Mouse (Mus musculus) intestine, postnatal 0 days (tissue): ENCODE data around the gene Zhx3. TPM values are rescaled to one million over a fixed set of nuclear protein-coding genes. Genes with fewer than 3 reads are reported as not detected.

Experiments used
- ATAC-seq: fragments of 200-750 bp; cut with Nextera tagmentation; 2 replicates; pipeline ENCODE4 v1.8.0; 2017; ENCODE audit warnings: mild to moderate bottlenecking, moderate TSS enrichment, moderate library complexity
- H3K27ac ChIP-seq: fragments of 300-500 bp; sonication (generic); 2 replicates; pipeline ENCODE4 v1.5.1; 2014; ENCODE audit warnings: mild to moderate bottlenecking, low read depth, low read length, moderate library complexity
- H3K27me3 ChIP-seq: fragments of 300-500 bp; sonication (generic); replicated peaks from 2 replicates; pipeline ENCODE4 v1.6.1; 2014; ENCODE audit warnings: low read length, mixed read lengths; ENCODE audit not compliant: control insufficient read depth, insufficient read depth
- H3K36me3 ChIP-seq: fragments of 300-500 bp; sonication (generic); 2 replicates; pipeline ENCODE4 v1.6.1; 2014; ENCODE audit warnings: mild to moderate bottlenecking, moderate library complexity; ENCODE audit not compliant: control insufficient read depth, insufficient read depth
- H3K4me1 ChIP-seq: fragments of 300-500 bp; sonication (generic); replicated peaks from 2 replicates; pipeline ENCODE4 v1.6.1; 2014; ENCODE audit warnings: antibody characterized with exemption, low read length, mixed read lengths; ENCODE audit not compliant: control insufficient read depth, insufficient read depth
- H3K4me2 ChIP-seq: fragments of 300-500 bp; sonication (generic); replicated peaks from 2 replicates; pipeline ENCODE4 v1.6.1; 2014; ENCODE audit warnings: low read depth, mild to moderate bottlenecking, moderate library complexity
- H3K4me3 ChIP-seq: fragments of 300-500 bp; sonication (generic); 2 replicates; pipeline ENCODE4 v1.5.1; 2014; ENCODE audit warnings: low read depth, low read length
- H3K9ac ChIP-seq: fragments of 300-500 bp; sonication (generic); 2 replicates; pipeline ENCODE4 v1.6.1; 2014; ENCODE audit warnings: mild to moderate bottlenecking, low read depth, low read length
- H3K9me3 ChIP-seq: fragments of 300-500 bp; sonication (generic); 2 replicates; pipeline ENCODE4 v1.6.1; 2016; ENCODE audit warnings: mixed run types; ENCODE audit not compliant: control insufficient read depth
- CTCF ChIP-seq: sonication (generic); IDR thresholded peaks from 2 replicates; pipeline ENCODE4 v1.5.1; 2016; ENCODE audit warnings: low read depth, mild to moderate bottlenecking, control low read depth, antibody characterized with exemption, moderate library complexity
- WGBS: fragments of 180-500 bp; shearing (Covaris S2); extraction: QIAGEN DNeasy Blood & Tissue Kit; methylation state at CpG from one replicate; pipeline ENCODE4 v1.1.7; 2014; 5-methylcytosine and 5-hydroxymethylcytosine counted together
- polyA plus RNA-seq: library from polyadenylated mRNA; unstranded; fragments of >200 nt; fragmentation: Nextera tagmentation; extraction: Ambion mirVana; gene quantifications from 2 replicates; pipeline ENCODE4 v1.2.1, GENCODE M21; 2015

The Zhx3 gene
- polyA plus RNA-seq: 3.5 and 4.4 TPM in 2 replicates

GRCm38 (mm10) chr2:160872890-160873382 lies at the start of gene Zhx3:
Zhx3 (minus strand) TSS chr2:160872998.
- peak within 1 kb of the TSS; percentile 91 for H3K4me3 ChIP-seq
- H3K27ac ChIP-seq: peak within 1 kb of the TSS; percentile 93
- H3K4me2 ChIP-seq: peak within 1 kb of the TSS; percentile 88
- H3K9me3 ChIP-seq: no peaks in the 10 kb centered on the region
- H3K27me3 ChIP-seq: no peaks in the 10 kb centered on the region
- H3K36me3 ChIP-seq: no peaks in the 10 kb centered on the region
- under 1% methylated on average over 45 of the region's 48 CpGs for WGBS
- no peak for TF ChIP-seq CTCF
- ATAC-seq: peak; percentile 94
- no peaks in the 10 kb centered on the region for H3K4me1 ChIP-seq
- peak within 1 kb of the TSS; percentile 95 for H3K9ac ChIP-seq

DNA sequence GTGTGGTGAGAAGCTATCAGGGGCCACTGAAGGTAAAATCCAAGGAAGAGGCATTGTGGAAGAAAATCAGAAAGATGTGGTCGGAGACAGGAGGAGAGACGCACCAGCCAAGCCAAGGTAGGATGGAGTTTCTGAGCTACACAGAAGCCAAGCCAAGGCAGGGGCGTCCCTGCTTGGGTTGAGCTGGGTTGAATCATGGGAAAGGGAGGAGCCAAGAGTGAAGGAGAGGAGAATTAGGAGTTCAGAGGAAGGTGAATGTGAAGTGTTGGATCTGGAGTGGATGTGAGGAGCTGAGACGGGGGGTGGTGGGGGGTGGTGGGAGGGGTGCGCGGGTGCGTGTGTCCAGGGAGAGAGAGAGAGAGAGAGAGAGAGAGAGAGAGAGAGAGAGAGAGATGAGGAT lies 48.5 kb upstream of the Zhx3 start:
- WGBS: 54% methylated on average over 7 of the region's 7 CpGs
- TF ChIP-seq CTCF: no peak
- Histone ChIP-seq H3K9ac (no peak overlapping the region), H3K4me1 (no peaks in the 10 kb centered on the region), H3K4me3 (no peak overlapping the region), H3K27ac (no peak overlapping the region), H3K27me3 (no peaks in the 10 kb centered on the region), H3K4me2 (no peak overlapping the region), H3K36me3 (no peaks in the 10 kb centered on the region), H3K9me3 (no peaks in the 10 kb centered on the region)
- ATAC-seq: no peak

- Histone ChIP-seq H3K4me2 (no peak overlapping the region), H3K9me3 (no peaks in the 10 kb centered on the region), H3K36me3 (no peaks in the 10 kb centered on the region), H3K4me1 (no peaks in the 10 kb centered on the region), H3K9ac (no peak overlapping the region), H3K27me3 (no peaks in the 10 kb centered on the region), H3K27ac (no peak overlapping the region), H3K4me3 (no peak overlapping the region)
- ATAC-seq: no peak
- TF ChIP-seq CTCF: no peak
- 65% methylated on average over 2 of the region's 2 CpGs for WGBS
Measured at GRCm38 (mm10) chr2:160918930-160919215, 46.1 kb upstream of the Zhx3 start.

DNA sequence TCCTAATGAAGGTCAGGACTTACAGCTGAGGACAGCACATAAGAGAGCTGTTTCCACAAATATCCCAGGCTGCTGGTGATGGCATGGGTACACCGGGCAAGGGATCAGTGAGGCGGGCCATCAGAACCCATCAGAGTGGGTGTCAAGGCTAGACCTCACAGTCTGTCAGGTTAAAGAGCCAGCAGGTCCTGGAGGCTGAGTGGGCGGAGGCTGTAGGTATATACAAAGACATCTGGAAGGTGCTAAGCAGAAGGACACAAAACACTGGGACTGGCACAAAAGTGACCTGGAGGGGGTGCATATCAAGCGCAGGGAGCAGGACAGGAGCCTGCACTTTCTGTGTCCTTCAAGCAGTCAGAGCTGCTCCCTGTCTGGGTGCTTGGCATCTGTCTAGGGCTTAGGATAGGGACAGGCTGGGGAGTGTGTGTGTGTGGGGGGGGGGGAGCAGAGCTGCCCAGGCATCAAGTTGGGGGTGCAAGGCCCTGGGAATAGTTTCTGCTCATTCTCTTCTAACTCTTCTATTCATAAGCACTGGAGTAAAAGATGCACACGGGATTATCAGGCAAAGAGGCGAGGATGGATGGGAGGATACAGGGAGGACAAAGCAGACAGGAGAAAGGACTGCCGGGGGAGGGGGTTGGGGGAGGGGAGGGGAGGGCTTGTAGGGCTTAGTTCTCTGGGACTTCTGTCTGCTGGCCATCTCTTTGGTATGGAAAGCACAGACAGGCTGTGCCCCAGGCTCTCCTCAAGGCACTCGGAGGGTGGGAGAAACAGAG lies 45.5 kb upstream of the Zhx3 start:
- H3K27me3 ChIP-seq: no peaks in the 10 kb centered on the region
- H3K4me3 ChIP-seq: no peak overlapping the region
- no peak overlapping the region for H3K9ac ChIP-seq
- 65% methylated on average over 8 of the region's 8 CpGs for WGBS
- H3K4me1 ChIP-seq: no peaks in the 10 kb centered on the region
- H3K9me3 ChIP-seq: no peaks in the 10 kb centered on the region
- TF ChIP-seq CTCF: no peak
- no peak overlapping the region for H3K4me2 ChIP-seq
- H3K36me3 ChIP-seq: no peaks in the 10 kb centered on the region
- H3K27ac ChIP-seq: no peak overlapping the region
- ATAC-seq: no peak

- Histone ChIP-seq H3K4me2 (no peak overlapping the region), H3K9me3 (no peaks in the 10 kb centered on the region), H3K27me3 (peaks cover 1% of the 10 kb centered on the region), H3K36me3 (no peaks in the 10 kb centered on the region), H3K4me3 (no peak overlapping the region), H3K9ac (no peak overlapping the region), H3K27ac (no peak overlapping the region), H3K4me1 (no peaks in the 10 kb centered on the region)
- TF ChIP-seq CTCF: no peak
- no peak for ATAC-seq
- WGBS: 94% methylated on average over 3 of the region's 3 CpGs
Measured at GRCm38 (mm10) chr2:160917313-160917712, 44.5 kb upstream of the Zhx3 start.

DNA sequence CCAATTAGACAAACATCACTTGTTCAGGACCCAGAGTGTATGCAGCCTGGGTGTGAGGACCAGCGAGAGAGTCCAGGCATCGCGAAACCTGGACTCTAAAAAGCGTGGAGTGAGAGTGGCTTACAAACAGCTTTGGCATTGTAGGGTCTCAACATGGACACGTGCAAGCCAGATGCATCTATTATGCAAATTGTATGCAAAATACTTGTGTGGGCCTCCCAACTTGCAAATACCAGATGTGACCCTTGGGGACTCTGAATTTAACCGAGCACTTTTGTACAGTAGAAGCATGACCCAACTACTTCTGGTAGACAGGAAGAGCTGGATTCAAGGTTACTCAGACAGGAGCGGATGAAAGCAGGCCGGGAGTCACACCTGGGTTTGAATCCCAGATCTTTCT lies 43.9 kb upstream of the Zhx3 start:
- Histone ChIP-seq H3K27ac (no peak overlapping the region), H3K4me1 (no peaks in the 10 kb centered on the region), H3K4me2 (no peak overlapping the region), H3K27me3 (peaks cover 7% of the 10 kb centered on the region), H3K36me3 (no peaks in the 10 kb centered on the region), H3K9me3 (no peaks in the 10 kb centered on the region), H3K9ac (no peak overlapping the region), H3K4me3 (no peak overlapping the region)
- no peak for ATAC-seq
- TF ChIP-seq CTCF: no peak
- 85% methylated on average over 8 of the region's 8 CpGs for WGBS
